In the genomic region with DNA sequence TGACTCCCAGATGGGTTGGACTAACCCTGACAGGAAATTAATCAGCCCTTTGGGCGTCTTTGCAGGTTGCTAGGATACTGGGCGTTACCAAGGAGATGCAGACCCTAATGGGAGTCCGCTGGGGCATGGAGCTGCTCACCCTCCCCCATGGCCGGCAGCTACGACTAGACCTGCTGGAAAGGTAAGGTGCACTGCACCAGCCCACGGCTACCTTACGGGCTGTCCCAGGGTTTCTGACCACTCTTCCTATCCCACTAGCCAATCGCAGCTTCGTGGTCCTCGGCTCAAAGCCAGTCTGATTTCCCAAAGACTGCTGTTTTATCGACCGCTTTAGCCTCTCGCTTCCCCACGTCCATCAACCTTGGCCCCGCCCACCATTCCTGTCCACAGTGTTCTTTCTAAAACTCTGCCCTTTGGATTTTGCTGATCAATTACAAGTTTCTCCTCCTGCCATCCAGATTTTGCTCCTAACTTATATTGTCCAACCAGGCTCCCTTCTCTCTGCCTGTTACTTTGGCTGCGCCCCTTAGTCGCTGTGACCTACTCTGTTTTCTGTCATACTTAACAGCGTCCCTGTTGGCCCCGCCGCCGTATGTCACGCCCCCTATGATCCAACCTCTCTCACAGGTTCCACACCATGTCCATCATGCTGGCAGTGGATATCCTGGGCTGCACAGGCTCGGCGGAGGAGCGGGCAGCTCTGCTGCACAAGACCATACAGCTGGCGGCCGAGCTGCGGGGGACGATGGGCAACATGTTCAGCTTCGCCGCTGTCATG, we compare ENCODE assay signal across 10 mouse cellular contexts. TPM values are rescaled to one million over a fixed set of nuclear protein-coding genes. Genes with fewer than 3 reads are reported as not detected.
A peak's percentile ranks its signal among the peaks of the same experiment; 100 is the strongest.
DNase-seq lines count a peak whose midpoint lies in the region; ATAC-seq and TF ChIP-seq lines count a peak whose summit lies in the region.
"Had no signal": no experiment of that assay in that cellular context is flagged by ENCODE, and none has a peak within 500 bp of the region (broad histone marks: within the 10 kb centered on the region; RNA-seq: fewer than 3 reads in every experiment).

No protein-coding gene starts in this region.

- peaks cover 35% of the 10 kb centered on the region for H3K4me1 ChIP-seq in E14TG2a.4 (replicated peaks; ENCODE audit: low read depth, low read length)
- H3K4me1 ChIP-seq in heart, postnatal 0 days (ENCODE audit: control insufficient read depth, insufficient read depth) = no peaks in the 10 kb centered on the region
- peaks cover 18% of the 10 kb centered on the region for H3K4me1 ChIP-seq in midbrain, embryonic 11.5 days (ENCODE audit: control insufficient read depth, insufficient read depth, low read length)

- ATAC-seq in heart, postnatal 0 days (ENCODE audit: insufficient read depth, low read depth) = peak; percentile 95
- ATAC-seq in midbrain, embryonic 11.5 days (ENCODE audit: low FRiP score) = peak; percentile 88

- TF ChIP-seq CTCF in E14TG2a.4 (conservative IDR thresholded peaks at IDR 0.05; ENCODE audit: low read length) = no peak
- no peak for TF ChIP-seq CTCF in heart, postnatal 0 days (IDR thresholded peaks at IDR 0.05; ENCODE audit: low read depth)

- no peaks in the 10 kb centered on the region; the same call in 1 of the 2 replicates for H3K36me3 ChIP-seq in E14TG2a.4 (ENCODE audit: insufficient read depth, low read length)
- H3K36me3 ChIP-seq in heart, postnatal 0 days (replicated peaks; ENCODE audit: control insufficient read depth, insufficient read depth, low read length) = peaks cover 61% of the 10 kb centered on the region
- peaks cover 7% of the 10 kb centered on the region for H3K36me3 ChIP-seq in midbrain, embryonic 11.5 days (ENCODE audit: control insufficient read depth, insufficient read depth, low read length)

- H3K9ac ChIP-seq in heart, postnatal 0 days (replicated peaks; ENCODE audit: low read depth, low read length) = 0 out of 2 replicates have a peak overlapping the region, but pooled peaks have one; percentile 20
- peak overlapping the region; percentile 41; the same call in 1 of the 2 replicates for H3K9ac ChIP-seq in midbrain, embryonic 11.5 days (ENCODE audit: low read length)

- H3K9me3 ChIP-seq in E14TG2a.4 (ENCODE audit: low read length) = no peaks in the 10 kb centered on the region
- no peaks in the 10 kb centered on the region for H3K9me3 ChIP-seq in heart, postnatal 0 days (replicated peaks; ENCODE audit: control insufficient read depth, low read length)
- H3K9me3 ChIP-seq in midbrain, embryonic 11.5 days (ENCODE audit: control insufficient read depth, low read length) = no peaks in the 10 kb centered on the region

- no peak overlapping the region for H3K27ac ChIP-seq in heart, postnatal 0 days (ENCODE audit: low read depth)
- peak overlapping the region; percentile 64 for H3K27ac ChIP-seq in midbrain, embryonic 11.5 days (ENCODE audit: low read depth, low read length)
- H3K27ac ChIP-seq: macrophage had no signal

- peak overlapping the region; percentile 68 for H3K4me3 ChIP-seq in E14TG2a.4 (replicated peaks; ENCODE audit: low read length)
- peak overlapping the region; percentile 41 for H3K4me3 ChIP-seq in heart, postnatal 0 days (ENCODE audit: low read depth, low read length)
- peak overlapping the region; percentile 24 for H3K4me3 ChIP-seq in midbrain, embryonic 11.5 days (ENCODE audit: low read depth, low read length)

- 21% methylated on average over 31 of the region's 31 CpGs for WGBS in heart, postnatal 0 days
- 21% methylated on average over 31 of the region's 31 CpGs for WGBS in large intestine, adult 2 months
- WGBS in midbrain, embryonic 11.5 days = 6% methylated on average over 31 of the region's 31 CpGs

- peak overlapping the region; percentile 64 for H3K4me2 ChIP-seq in heart, postnatal 0 days (ENCODE audit: low read depth, low read length)
- H3K4me2 ChIP-seq in midbrain, embryonic 11.5 days = peak overlapping the region; percentile 44

- peaks cover 24% of the 10 kb centered on the region for H3K27me3 ChIP-seq in E14TG2a.4 (ENCODE audit: insufficient read depth, low read length)
- H3K27me3 ChIP-seq in heart, postnatal 0 days (ENCODE audit: control insufficient read depth, insufficient read depth, low read length) = no peaks in the 10 kb centered on the region
- H3K27me3 ChIP-seq in midbrain, embryonic 11.5 days (ENCODE audit: control insufficient read depth, insufficient read depth, low read length) = 0 out of 2 replicates have a peak, but pooled peaks cover 2% of the 10 kb centered on the region

- DNase-seq in embryo, embryonic 10.5 days (ENCODE audit: low spot score) = peak; percentile 90
- peak; percentile 66 for DNase-seq in heart, postnatal 0 days (ENCODE audit: low spot score)
- DNase-seq in large intestine, adult 2 months (ENCODE audit: low read depth, low spot score) = peak; percentile 62
- peak; percentile 98 for DNase-seq in midbrain, embryonic 11.5 days (ENCODE audit: low spot score, missing footprints)
- DNase-seq in urinary bladder, postnatal 25 days (ENCODE audit: low spot score) = peak; percentile 51
- no peak for DNase-seq in right cerebral cortex, postnatal 10 days (ENCODE audit: low spot score in 2 of 2)
- no peak for DNase-seq in right cerebral cortex, postnatal 36 days (ENCODE audit: low spot score in 2 of 2)

- TF ChIP-seq EP300 in heart, postnatal 0 days (IDR thresholded peaks at IDR 0.05; ENCODE audit: low read depth) = no peak

RNA-seq across cellular contexts. Expression of a gene that starts 6.0 kb away (rescaled TPM):
- 34.6 and 65.3 TPM in 2 replicates for total RNA-seq in heart, postnatal 0 days (2014; rRNA removed; ENCODE audit: low replicate concordance)
- polyA plus RNA-seq in heart, postnatal 0 days (2015; fragmentation: Nextera tagmentation; extraction: Ambion mirVana) = 27.5 and 28.5 TPM in 2 replicates
- polyA plus RNA-seq in large intestine, adult 2 months (2012; rRNA removed) = 93.7 and 110 TPM in 2 replicates
- 47.7 and 51.4 TPM in 2 replicates for polyA plus RNA-seq in midbrain, embryonic 11.5 days (2014; fragmentation: Nextera tagmentation; extraction: Ambion mirVana)

RNA-seq across cellular contexts. Expression of a gene that starts 10.3 kb away (rescaled TPM):
- not detected in 2 replicates for total RNA-seq in heart, postnatal 0 days (2014; rRNA removed; ENCODE audit: low replicate concordance)
- polyA plus RNA-seq in heart, postnatal 0 days (2015; fragmentation: Nextera tagmentation; extraction: Ambion mirVana) = 0.15 TPM in 1 of 2 replicates, not detected in the other
- 0.14 TPM in 1 of 2 replicates, not detected in the other for polyA plus RNA-seq in large intestine, adult 2 months (2012; rRNA removed)
- 2.0 and 3.0 TPM in 2 replicates for polyA plus RNA-seq in midbrain, embryonic 11.5 days (2014; fragmentation: Nextera tagmentation; extraction: Ambion mirVana)
- total RNA-seq: MEL had no signal
- polyA plus RNA-seq: macrophage had no signal

RNA-seq across cellular contexts. Expression of a gene that starts 24.4 kb away (rescaled TPM):
- 1.9 TPM in 1 of 2 replicates, not detected in the other for total RNA-seq in heart, postnatal 0 days (2014; rRNA removed; ENCODE audit: low replicate concordance)
- 0.08 and 0.21 TPM in 2 replicates for polyA plus RNA-seq in heart, postnatal 0 days (2015; fragmentation: Nextera tagmentation; extraction: Ambion mirVana)
- polyA plus RNA-seq in large intestine, adult 2 months (2012; rRNA removed) = 0.58 and 1.4 TPM in 2 replicates
- 0.26 and 0.30 TPM in 2 replicates for polyA plus RNA-seq in midbrain, embryonic 11.5 days (2014; fragmentation: Nextera tagmentation; extraction: Ambion mirVana)
- polyA plus RNA-seq: macrophage had no signal

RNA-seq across cellular contexts. Expression of a gene that starts 24.5 kb away (rescaled TPM):
- 4.8 and 5.3 TPM in 2 replicates for total RNA-seq in heart, postnatal 0 days (2014; rRNA removed; ENCODE audit: low replicate concordance)
- polyA plus RNA-seq in heart, postnatal 0 days (2015; fragmentation: Nextera tagmentation; extraction: Ambion mirVana) = 2.6 and 2.9 TPM in 2 replicates
- polyA plus RNA-seq in large intestine, adult 2 months (2012; rRNA removed) = 17.4 and 30.9 TPM in 2 replicates
- 3.2 and 3.9 TPM in 2 replicates for polyA plus RNA-seq in midbrain, embryonic 11.5 days (2014; fragmentation: Nextera tagmentation; extraction: Ambion mirVana)

RNA-seq across cellular contexts. Expression of a gene that starts 30.2 kb away (rescaled TPM):
- total RNA-seq in heart, postnatal 0 days (2014; rRNA removed; ENCODE audit: low replicate concordance) = 17.0 and 26.2 TPM in 2 replicates
- 22.9 and 24.2 TPM in 2 replicates for polyA plus RNA-seq in heart, postnatal 0 days (2015; fragmentation: Nextera tagmentation; extraction: Ambion mirVana)
- 8.4 and 14.2 TPM in 2 replicates for polyA plus RNA-seq in large intestine, adult 2 months (2012; rRNA removed)
- 23.4 and 25.5 TPM in 2 replicates for polyA plus RNA-seq in midbrain, embryonic 11.5 days (2014; fragmentation: Nextera tagmentation; extraction: Ambion mirVana)

Comparison
In these comparisons a context has a peak if more than half of its experiments do, and no peak if none do; other contexts are left out.
1. DNase-seq: peak in embryo, embryonic 10.5 days (single experiment), heart, postnatal 0 days (single experiment), large intestine, adult 2 months (single experiment), midbrain, embryonic 11.5 days (single experiment) and urinary bladder, postnatal 25 days (single experiment); none in right cerebral cortex, postnatal 10 days (0 of 2) and right cerebral cortex, postnatal 36 days (0 of 2).
2. Peak in every context shown above with its lines, with median percentiles within 50 percentile points of each other: H3K4me3 ChIP-seq.